Mouse (Mus musculus): ENCODE measurements around the gene Trim7.
A peak's percentile ranks its signal among the peaks of the same experiment; 100 is the strongest.

DNA sequence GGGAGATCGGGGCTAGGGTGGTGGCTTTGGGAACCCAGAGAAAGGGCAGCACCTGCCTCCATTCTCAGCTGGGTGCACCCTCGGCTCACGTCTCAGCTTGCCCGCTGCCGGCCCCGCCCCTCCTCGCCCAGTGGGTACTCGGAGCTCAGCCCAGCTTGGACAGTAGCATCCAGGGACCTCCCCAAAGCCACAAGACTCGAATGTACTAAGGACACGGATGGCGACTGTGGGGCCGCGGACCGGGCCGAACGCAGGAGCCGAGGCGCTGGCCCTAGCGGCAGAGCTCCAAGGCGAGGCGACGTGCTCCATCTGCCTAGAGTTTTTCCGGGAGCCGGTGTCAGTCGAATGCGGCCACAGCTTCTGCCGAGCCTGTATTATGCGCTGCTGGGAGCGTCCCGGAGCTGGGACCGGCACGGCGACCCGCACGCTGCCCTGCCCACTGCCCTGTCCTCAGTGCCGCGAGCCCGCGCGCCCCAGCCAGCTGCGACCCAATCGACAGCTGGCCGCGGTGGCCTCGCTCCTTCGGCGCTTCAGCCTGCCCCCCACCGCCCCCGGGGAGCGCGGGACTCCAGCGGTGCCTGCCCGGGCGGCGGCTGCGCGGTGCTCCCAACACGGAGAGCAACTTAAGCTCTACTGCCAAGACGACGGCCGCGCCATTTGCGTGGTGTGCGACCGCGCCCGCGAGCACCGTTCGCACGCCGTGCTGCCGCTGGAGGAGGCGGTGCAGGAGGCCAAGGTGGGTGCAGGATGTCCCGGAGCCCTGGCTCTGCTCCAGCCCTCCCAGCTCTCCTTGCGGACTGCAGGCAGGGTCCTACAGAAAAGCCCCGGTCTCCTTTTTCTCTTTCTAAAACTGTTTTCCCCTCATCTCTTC, 11.6 kb downstream of the Trim7 start:
- TF ChIP-seq CTCF (IDR thresholded peaks at IDR 0.05; ENCODE audit: insufficient read depth, low read length) (no peak), POLR2A (IDR thresholded peaks at IDR 0.05; ENCODE audit: borderline replicate concordance, extremely low read depth, low read depth, low read length) (peak; percentile 16; the same call in 1 of the 2 replicates)
